Mouse (Mus musculus): ENCODE data around the gene Slc35e3. TPM values are rescaled to one million over a fixed set of nuclear protein-coding genes. Genes with fewer than 3 reads are reported as not detected.

Gene Slc35e3
- total RNA-seq, 2 experiments from 2014 or later: 30.9 to 31.6 TPM

DNA sequence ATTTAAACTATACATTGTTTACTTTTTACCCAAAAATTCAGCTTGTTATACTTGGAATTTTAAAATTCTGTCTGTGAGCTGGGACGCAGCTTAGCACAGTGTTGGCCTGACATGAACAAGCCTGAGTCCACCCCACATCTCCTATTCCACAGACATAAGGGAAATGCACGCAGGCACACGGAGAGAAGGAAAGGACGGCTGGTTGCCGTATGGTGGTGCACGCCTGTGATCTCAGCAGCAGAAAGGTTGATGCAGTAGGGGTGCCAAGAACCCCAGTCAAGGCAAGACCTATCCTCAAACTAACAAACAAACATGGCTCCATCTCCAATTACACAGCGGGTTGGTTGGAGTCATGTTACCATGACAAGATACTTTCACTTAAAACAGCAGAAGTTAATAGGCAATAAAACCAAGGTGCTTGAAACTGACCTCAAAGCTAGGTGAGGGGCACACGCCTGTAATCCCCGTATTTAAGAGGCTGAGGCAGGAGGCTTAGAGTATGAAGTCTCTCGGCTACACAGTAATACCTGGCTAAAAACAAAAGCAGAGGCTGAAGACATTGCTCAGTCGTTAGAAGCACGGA lies 32.3 kb upstream of the Slc35e3 start:
- intact Hi-C loops (cut with DNase I): loop anchor here (5.0 kb wide), 1 partner anchor 44 kb away; no protein-coding TSS in a partner anchor
- no peak for DNase-seq (ENCODE audit: extremely low spot score in 1 of 2, low spot score in 2 of 2)

DNA sequence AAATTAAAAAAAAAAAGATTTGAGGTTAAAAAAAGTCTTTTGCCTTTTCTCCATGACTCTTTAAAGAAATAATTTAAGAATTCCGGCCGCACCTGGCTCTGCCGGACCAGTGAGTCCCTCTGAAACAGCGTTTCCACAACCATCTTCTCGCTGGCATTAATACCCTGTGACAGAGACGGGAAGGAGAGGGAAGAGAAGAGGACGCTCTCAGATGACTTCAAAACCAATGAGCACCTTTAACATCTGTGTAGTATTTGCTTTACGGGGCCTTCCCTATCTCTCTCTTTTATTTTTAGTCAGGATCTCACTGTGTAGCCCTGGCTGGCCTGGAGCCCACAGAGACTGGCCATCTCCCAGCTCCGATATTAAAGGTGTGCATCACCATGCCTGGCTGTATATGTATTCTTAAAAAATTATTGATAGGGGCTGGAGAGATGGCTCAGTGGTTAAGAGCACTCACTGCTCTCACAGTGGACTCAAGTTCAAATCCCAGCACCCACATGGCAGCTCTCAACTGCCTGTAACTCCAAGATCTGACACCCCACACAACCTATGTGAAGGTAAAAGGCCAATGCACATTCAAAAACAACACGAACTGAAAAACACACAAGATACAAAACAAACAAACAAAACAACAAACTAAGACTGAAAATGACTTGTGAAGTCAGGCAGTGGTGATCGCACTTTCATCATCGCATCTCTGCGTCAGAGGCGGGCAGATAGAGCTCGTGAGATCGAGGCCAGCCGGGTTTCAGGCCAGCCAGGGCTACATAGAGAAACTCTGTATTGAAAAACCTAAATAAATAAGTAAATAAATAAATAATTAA lies 31.5 kb upstream of the Slc35e3 start:
- intact Hi-C loops (cut with DNase I): loop anchor here (5.0 kb wide), 1 partner anchor 45 kb away; no protein-coding TSS in a partner anchor
- no peak for DNase-seq (ENCODE audit: extremely low spot score in 1 of 2, low spot score in 2 of 2)

DNA sequence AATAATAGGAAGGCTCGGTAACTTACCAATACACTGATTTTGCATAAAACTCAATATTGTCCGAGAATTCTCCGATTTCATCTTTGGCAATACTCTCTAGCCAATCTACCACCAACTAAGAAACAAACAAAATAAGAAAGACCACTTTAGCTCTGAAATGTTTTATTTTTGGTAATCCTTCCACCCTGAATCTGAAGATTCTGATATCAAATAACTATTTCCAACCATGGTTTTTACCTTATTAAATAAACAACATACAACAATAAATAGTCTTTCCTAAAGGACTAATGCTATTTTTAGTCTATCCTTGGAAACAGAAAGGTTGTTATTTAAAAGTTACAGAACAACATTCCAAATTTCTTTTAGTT lies 30.9 kb upstream of the Slc35e3 start:
- no peak for DNase-seq (ENCODE audit: extremely low spot score in 1 of 2, low spot score in 2 of 2)
- intact Hi-C loops (cut with DNase I): loop anchor here (5.0 kb wide), 1 partner anchor 45 kb away; no protein-coding TSS in a partner anchor

DNA sequence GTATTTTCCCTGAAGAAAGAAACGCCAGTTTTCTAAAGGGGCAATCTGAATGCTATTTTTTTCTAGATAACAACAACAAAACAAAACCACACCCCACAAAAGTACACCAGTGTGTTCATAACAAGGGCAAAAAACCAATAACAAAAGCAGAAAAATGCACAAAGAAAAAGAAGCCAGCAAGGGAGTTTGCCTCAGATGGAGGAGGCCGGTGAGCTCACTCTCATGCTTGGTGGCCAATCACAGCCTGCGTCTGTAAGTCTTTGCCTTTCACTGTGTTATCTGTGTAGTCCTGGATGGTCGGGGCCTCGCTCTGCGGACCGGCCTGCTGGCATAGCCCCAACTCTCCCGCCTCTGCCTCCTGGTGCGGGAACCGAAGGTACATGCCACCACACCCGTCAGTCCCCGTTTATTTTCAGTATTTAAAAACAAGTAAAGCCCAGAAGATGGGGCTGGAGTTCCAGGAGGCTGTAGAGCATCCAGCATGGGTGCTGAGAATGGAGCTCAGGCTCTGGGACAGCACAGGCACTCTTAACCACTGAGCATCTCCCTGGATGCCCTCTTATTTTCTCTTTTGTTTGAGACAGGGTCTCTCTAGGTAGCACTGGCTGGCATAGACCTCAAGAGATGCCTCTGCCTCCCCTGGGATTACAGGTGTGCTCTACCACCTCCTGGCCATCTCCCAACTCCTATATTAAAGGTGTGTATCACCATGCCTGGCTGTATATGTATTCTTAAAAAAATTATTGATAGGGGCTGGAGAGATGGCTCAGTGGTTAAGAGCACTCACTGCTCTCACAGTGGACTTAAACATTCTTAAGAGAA lies 30.3 kb upstream of the Slc35e3 start:
- intact Hi-C loops (cut with DNase I): loop anchor here (5.0 kb wide), 1 partner anchor 46 kb away; no protein-coding TSS in a partner anchor
- DNase-seq (ENCODE audit: extremely low spot score in 1 of 2, low spot score in 2 of 2): no peak

DNA sequence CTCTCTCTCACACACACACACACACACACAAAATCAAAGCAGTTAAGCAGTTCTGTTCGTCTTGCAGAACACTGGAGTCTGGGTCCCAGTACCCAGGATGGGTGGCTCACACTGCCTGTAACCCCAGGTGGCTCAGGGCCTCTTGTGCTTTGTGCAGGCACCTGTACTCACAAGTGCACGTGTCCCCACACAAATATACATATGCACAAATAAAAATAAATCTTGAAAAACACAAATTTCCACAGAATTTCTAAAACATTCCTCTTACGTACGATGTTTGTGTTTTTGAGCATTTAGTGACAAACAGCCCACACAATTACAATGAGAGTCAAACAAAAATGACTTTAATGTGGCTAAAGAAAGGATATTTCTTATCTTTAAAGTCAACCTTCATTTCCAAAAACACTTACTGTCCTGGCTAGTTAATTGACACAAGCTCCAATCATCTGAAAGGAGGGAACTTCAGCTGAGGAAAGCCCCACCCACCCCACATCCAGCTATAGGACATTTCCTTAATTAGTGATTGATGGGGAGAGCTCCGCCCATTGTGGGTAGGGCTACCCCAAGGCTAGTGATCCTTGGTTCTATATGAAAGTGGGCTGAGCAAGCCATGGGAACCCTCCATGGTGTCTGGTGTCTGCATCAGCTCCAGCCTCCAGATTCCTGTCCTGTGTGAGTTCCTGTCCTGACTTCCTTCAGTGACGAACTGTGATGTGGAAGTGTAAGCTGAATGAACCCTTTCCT lies 29.4 kb upstream of the Slc35e3 start:
- DNase-seq (ENCODE audit: extremely low spot score in 1 of 2, low spot score in 2 of 2): no peak
- intact Hi-C loops (cut with DNase I): loop anchor here (5.0 kb wide), 1 partner anchor 47 kb away; no protein-coding TSS in a partner anchor

DNA sequence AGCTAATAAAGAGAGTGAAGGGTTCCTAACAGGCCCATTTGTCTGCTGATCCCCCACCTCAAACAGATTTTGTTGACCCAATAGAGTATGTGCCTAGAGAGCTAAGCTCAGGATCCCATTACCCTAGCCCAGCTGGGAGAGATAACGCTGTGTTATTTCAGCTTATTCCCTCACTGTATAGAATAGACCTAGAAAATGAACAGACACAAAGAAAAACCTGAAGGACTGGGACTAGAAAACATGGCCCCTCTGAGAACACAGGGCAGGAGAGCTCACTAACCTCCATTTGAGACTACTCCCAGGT lies 28.6 kb upstream of the Slc35e3 start:
- DNase-seq (ENCODE audit: extremely low spot score in 1 of 2, low spot score in 2 of 2): no peak
- intact Hi-C loops (cut with DNase I): loop anchor here (5.0 kb wide), 1 partner anchor 48 kb away; no protein-coding TSS in a partner anchor

DNA sequence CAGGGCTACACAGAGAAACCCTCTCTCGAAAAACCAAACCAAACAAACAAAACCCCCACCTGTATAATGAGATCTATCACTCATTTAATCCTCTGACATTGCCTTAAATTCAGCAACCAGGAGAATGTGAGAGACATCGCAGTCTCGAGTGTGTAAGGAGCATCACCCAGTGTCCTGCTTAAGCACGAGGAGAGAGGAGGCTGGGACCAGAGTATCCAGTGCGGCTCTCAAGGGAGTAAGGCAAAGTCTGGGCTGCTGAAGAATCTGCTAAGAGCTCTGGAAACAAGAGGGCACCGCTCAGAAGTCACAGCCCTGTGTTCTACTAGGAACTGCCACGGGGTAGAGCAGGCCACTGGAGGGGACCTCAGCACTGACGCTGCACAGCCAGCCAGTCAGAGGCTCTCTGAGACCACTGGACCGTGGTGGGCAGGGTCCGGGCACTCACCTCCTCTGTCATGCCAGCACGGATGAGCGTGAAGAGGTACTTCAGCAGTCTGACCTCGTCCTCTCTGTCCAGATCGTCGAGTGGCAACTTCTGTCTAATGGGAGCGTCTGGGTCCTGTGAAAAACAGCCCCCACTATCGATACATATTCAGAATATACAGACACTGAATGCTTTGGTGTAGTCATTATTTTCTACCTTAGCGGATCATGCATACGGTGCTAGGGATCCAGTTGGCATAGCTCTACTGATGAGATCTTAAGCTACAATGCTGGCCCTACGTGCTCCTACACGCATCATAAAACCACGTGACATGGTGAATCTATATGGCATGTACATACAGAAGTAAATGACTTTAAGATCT lies 28.0 kb upstream of the Slc35e3 start:
- intact Hi-C loops (cut with DNase I): no loop called here
- DNase-seq (ENCODE audit: extremely low spot score in 1 of 2, low spot score in 2 of 2): no peak

DNA sequence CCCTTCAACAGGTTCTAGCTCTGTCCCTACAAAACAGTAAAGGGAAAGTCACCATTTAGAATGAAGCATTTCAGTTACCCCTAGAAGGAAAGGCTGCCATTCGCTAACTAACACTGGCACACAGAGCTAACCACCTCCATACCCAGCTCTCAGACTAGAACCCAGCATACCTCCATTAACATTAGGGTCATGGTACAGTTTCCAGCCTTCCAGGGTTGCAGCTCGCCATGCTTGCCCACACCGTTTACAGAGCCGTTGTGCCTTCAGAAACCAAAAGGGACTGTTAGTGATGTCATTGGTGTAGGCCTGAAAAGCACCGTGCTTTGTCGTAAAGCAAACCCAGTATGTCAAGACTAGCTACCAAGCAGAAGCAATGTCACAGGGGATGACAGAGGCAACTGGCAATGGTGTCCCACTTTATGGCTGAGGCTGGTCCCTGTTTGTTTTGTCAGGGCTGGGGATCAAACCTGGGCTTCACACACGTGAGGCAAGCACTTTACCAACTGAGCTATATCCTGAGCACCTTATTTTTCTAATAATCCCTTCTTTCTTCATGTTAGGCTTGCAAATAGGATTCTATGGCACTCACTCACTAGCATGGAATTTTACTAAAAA lies 27.0 kb upstream of the Slc35e3 start:
- intact Hi-C loops (cut with DNase I): no loop called here
- DNase-seq (ENCODE audit: extremely low spot score in 1 of 2, low spot score in 2 of 2): no peak

DNA sequence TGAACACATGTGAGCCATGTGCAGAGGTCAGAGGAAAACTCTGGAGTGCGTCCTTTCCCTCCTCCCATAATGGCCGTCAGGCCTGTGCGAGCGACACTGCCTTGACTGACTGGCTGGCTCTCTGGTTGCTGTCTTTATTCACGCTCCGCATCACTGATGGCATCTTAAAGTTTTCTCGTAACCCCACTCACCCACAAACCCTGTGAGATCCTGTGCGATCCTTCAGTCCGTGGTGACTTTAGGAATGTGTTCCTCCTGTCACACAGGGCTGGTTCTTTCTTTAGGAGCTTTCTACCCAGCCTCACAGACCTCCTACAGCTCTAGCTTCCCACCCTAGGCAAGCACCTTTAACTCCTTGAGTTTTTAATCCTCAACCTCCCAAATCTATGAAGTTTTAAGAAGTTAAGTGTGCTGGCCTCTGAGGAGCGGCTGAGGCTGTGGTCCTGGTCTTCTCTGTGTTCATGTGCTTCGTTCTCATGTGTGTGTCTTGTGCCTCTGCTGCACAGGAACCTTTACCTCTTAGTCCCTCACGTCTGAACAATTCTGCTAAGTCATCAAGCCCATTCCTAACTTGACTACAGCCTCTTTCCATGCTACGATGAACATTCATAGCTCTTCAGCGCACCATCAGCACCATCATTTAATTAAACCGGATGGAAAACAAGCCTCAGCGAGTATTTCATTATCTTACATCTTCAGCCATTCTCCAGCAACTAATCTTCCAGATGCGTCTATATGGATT lies 26.4 kb upstream of the Slc35e3 start:
- no peak for DNase-seq (ENCODE audit: extremely low spot score in 1 of 2, low spot score in 2 of 2)
- intact Hi-C loops (cut with DNase I): no loop called here

DNA sequence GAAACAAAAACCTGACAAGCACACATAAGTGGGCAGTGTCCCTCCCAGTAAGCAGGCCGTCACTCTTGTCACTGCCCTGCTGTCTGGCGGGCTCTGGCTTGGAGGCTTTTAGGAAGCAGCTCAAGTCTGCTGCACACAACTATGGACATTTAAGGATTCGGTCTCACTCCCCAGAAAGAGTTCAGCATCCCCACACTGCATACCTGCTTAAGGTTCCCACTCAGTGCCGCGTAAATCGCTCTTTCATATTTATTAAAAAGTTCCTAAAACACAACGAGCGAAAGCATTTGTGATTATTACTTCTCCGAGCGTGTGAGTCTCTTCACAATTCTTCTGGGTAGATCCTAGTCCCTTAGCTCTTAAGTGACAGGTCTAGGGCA lies 25.0 kb upstream of the Slc35e3 start:
- intact Hi-C loops (cut with DNase I): no loop called here
- DNase-seq (ENCODE audit: extremely low spot score in 1 of 2, low spot score in 2 of 2): no peak

DNA sequence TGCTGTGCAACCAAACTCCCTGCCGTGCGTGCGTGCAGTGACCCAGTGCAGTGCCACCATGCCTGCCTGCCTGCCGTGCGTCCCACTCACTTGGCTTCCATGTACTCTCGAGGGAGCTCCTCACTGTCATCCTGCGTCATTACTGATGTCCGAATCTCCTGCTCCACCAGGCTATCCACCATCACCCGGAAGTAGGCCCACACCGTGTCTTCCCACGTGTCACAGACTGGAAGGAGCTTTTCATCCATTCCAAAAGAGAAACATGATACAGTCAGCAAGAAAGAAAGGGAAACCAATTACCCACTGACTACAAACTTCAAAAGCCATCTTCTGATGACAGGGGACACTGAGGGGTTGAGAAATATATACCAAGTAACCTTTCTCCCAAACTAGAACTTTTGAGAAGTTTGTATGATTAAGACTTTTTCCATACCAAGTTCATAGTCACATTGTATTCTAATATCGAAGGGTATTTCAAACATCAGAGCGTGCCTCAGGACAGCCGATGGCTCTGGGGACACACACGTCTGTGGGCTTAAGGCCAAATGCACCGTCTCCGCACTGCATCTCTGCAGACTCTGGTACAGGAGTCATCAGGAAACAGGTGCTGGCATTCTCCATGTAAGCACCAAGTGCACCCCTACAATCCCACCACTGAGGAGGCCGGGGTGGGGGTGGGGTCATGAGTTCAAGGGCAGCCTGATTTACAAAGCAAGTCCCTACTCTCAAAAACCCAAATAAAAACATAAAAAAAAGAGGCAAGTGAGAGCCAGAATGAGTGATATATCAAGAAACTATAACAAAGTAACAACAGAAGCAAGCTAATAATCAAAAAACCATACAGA lies 24.3 kb upstream of the Slc35e3 start:
- intact Hi-C loops (cut with DNase I): no loop called here

DNA sequence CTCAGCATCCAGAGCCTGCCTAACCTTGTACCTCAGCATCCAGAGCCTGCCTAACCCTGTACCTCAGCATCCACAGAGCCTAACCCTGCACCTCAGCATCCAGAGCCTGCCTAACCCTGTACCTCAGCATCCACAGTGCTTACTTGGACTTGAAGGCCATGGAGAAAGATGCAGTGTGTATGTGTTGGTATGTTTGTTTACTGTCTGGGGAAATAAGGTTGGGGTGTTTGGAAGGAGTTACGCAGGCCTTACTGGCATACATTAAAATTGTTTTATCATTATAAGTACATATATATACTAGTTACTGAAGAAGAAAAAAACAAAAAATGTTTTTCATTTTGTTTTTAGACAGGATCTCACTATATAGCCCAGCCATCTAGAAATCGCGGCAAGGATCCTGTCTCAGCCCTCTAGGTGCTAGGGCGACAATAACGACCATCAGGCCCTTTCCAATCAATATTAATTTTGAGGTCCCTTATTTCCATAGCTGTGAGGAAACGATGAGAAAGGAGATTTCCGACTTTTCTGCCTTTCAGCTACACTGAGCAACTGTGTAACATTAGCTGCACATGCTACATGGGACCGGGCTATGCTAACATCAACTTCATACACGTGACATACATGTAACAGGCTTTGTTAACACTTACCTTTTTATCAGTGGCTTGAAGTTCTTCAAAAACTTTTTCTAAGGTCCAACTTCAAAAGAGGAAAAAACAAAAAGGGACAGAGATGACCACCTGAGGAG lies 23.5 kb upstream of the Slc35e3 start:
- intact Hi-C loops (cut with DNase I): no loop called here
- no peak for DNase-seq (ENCODE audit: extremely low spot score in 1 of 2, low spot score in 2 of 2)

More for the DNA sequence above, 24.3 kb upstream of the Slc35e3 start:
- no peak for DNase-seq (ENCODE audit: extremely low spot score in 1 of 2, low spot score in 2 of 2)

DNA sequence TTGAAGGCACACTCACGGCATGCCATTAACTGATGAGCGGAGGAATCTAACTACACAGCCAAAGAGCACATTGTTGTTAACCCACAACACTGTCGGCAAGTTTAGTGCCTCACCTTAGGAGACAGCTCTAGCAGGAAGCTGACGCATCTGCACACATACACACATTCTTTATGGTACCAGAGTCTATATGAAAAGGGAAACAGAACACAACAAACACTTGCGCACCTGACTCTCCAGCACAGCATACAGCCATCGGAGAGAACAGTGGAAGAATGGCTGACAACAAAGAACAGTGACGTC lies 21.9 kb upstream of the Slc35e3 start:
- DNase-seq (ENCODE audit: extremely low spot score in 1 of 2, low spot score in 2 of 2): no peak
- intact Hi-C loops (cut with DNase I): no loop called here

DNA sequence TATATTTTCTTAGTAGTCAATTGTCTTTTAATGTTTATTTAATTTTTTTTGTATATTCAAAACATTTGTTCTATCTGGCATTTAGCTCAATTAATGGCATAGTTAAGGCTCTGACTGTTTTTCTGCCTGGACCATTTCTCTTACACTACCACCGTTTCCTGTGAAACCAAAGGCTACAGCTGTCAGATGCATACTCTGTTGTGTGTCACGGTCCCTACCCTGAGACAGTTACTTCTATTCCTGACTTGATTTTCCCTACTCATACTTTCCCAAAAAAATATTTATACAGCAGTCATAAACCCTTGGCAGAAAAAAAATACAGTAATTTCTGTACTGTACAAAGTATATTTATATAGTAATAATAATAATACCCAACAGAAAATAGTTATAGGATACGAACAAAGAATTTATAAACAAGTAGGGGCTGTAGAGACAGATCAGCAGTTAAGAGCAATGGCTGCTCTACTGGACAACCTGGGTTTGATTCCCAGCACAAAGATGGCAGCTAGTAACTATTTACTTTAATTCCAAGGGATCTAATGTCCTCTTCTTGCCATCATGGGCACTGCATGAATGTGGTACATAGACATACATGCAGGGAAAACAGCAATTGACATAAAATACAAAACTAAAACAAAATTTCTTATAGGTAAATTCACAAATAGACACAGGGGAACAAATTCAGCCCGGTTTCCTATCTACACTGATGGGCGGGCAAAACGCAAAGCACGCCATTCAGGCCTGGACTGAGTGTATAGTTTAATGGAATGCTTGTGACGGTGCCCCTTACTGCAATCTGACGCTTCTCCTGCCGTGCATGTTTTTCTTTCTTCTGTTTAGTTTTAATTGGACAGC lies 21.3 kb upstream of the Slc35e3 start:
- intact Hi-C loops (cut with DNase I): no loop called here
- no peak for DNase-seq (ENCODE audit: extremely low spot score in 1 of 2, low spot score in 2 of 2)

DNA sequence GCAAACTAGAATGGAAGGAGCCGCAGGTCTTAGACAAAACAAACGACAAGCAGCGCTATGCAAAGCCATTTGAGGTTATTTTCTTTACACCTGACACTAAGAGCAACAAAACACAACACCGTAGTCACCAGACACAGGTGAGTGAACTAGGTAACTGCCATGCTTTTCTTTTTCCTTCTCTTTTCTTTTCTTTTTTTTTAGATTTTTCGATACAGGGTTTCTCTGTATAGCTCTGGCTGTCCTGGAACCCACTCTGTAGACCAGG lies 20.7 kb upstream of the Slc35e3 start:
- intact Hi-C loops (cut with DNase I): no loop called here
- DNase-seq (ENCODE audit: extremely low spot score in 1 of 2, low spot score in 2 of 2): no peak

Data from left cerebral cortex, postnatal 10 days (tissue).